ENCODE assay signal across 9 mouse cellular contexts in the genomic region with DNA sequence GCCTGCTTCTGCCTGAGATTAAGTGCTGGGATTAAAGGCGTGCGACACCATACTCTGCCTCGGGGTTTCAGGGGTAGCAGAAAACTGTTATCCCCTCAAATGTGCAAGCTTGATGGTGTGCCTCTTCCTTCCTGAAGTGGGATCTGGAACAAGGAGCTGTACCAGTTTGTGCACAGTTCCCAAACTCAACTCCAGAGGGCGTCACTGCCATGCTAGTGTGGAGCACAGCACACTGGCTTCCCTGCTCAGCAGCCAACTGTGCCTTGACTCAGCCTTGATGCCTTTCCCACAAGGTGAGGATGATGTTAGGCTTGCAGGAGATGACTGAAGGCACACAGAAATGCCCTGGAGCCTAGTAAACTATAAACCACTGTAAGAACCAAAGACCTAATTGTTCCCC. TPM values are rescaled to one million over a fixed set of nuclear protein-coding genes. Genes with fewer than 3 reads are reported as not detected.
A peak's percentile ranks its signal among the peaks of the same experiment; 100 is the strongest.
DNase-seq lines count a peak whose midpoint lies in the region; ATAC-seq and TF ChIP-seq lines count a peak whose summit lies in the region.
"Had no signal": no experiment of that assay in that cellular context is flagged by ENCODE, and none has a peak within 500 bp of the region (broad histone marks: within the 10 kb centered on the region; RNA-seq: fewer than 3 reads in every experiment).

No protein-coding gene starts in this region.

- H3K27ac ChIP-seq in forebrain, postnatal 0 days (ENCODE audit: low read depth, low read length) = no peak overlapping the region
- H3K27ac ChIP-seq in forebrain, embryonic 12.5 days = no peak overlapping the region
- no peak overlapping the region for H3K27ac ChIP-seq in thymus, adult 2 months (ENCODE audit: control insufficient read depth, insufficient read depth, low read length)
- no peak overlapping the region for H3K27ac ChIP-seq in neural tube, embryonic 15.5 days (replicated peaks)
- H3K27ac ChIP-seq: stomach, embryonic 15.5 days had no signal

- intact Hi-C loops in left cerebral cortex, postnatal 10 days (cut with DNase I) = no loop called here

- no peaks in the 10 kb centered on the region for H3K27me3 ChIP-seq in forebrain, postnatal 0 days (ENCODE audit: insufficient read depth, low read length)
- H3K27me3 ChIP-seq in forebrain, embryonic 12.5 days = no peaks in the 10 kb centered on the region
- no peaks in the 10 kb centered on the region for H3K27me3 ChIP-seq in thymus, adult 2 months (ENCODE audit: control insufficient read depth, insufficient read depth, low read length)
- H3K27me3 ChIP-seq in neural tube, embryonic 15.5 days (replicated peaks) = no peaks in the 10 kb centered on the region
- H3K27me3 ChIP-seq: stomach, embryonic 15.5 days had no signal

- peak; percentile 63 for TF ChIP-seq CTCF in forebrain, postnatal 0 days (IDR thresholded peaks at IDR 0.05; ENCODE audit: low read depth)
- TF ChIP-seq CTCF in thymus, adult 2 months (IDR thresholded peaks at IDR 0.05; ENCODE audit: borderline replicate concordance, control insufficient read depth, extremely low read depth, insufficient read depth, low read length, poor library complexity) = peak; percentile 77

- peak; percentile 42 for DNase-seq in forebrain, postnatal 0 days
- peak; percentile 52 for DNase-seq in thymus, adult 2 months
- no peak for DNase-seq in thymus, adult 18-20 months
- peak; percentile 46 to 62 for DNase-seq in left cerebral cortex, postnatal 10 days (ENCODE audit: extremely low spot score in 1 of 2, low spot score in 2 of 2)
- DNase-seq in embryo, embryonic 9.5 days (ENCODE audit: extremely low spot score) = no peak

- H3K4me3 ChIP-seq in forebrain, postnatal 0 days (ENCODE audit: low read depth, low read length) = no peak overlapping the region
- no peak overlapping the region for H3K4me3 ChIP-seq in forebrain, embryonic 12.5 days (replicated peaks)
- H3K4me3 ChIP-seq in thymus, adult 2 months (ENCODE audit: control insufficient read depth, insufficient read depth, low read length) = no peak overlapping the region
- H3K4me3 ChIP-seq in neural tube, embryonic 15.5 days (replicated peaks) = no peak overlapping the region
- H3K4me3 ChIP-seq: stomach, embryonic 15.5 days had no signal

- peaks cover 3% of the 10 kb centered on the region; the same call in 1 of the 2 replicates for H3K4me1 ChIP-seq in forebrain, postnatal 0 days (ENCODE audit: insufficient read depth)
- H3K4me1 ChIP-seq in forebrain, embryonic 12.5 days = peaks cover 11% of the 10 kb centered on the region; the same call in 1 of the 2 replicates
- peaks cover 29% of the 10 kb centered on the region for H3K4me1 ChIP-seq in thymus, adult 2 months (replicated peaks; ENCODE audit: control insufficient read depth, insufficient read depth, low read length)
- H3K4me1 ChIP-seq in neural tube, embryonic 15.5 days = peaks cover 9% of the 10 kb centered on the region
- H3K4me1 ChIP-seq: stomach, embryonic 15.5 days had no signal

- WGBS in forebrain, postnatal 0 days = 68% methylated on average over 4 of the region's 4 CpGs
- WGBS in forebrain, embryonic 12.5 days = 63% methylated on average over 4 of the region's 4 CpGs
- WGBS in thymus, adult 2 months = 51% methylated on average over 4 of the region's 4 CpGs
- WGBS in neural tube, embryonic 15.5 days = 75% methylated on average over 4 of the region's 4 CpGs

- no peaks in the 10 kb centered on the region for H3K36me3 ChIP-seq in forebrain, postnatal 0 days (ENCODE audit: insufficient read depth)
- H3K36me3 ChIP-seq in forebrain, embryonic 12.5 days (replicated peaks) = no peaks in the 10 kb centered on the region
- H3K36me3 ChIP-seq in thymus, adult 2 months (ENCODE audit: control insufficient read depth, insufficient read depth, low read length) = no peaks in the 10 kb centered on the region
- H3K36me3 ChIP-seq in neural tube, embryonic 15.5 days = no peaks in the 10 kb centered on the region
- H3K36me3 ChIP-seq: stomach, embryonic 15.5 days had no signal

- H3K9ac ChIP-seq in forebrain, postnatal 0 days = no peak overlapping the region
- H3K9ac ChIP-seq in forebrain, embryonic 12.5 days = no peak overlapping the region
- H3K9ac ChIP-seq in neural tube, embryonic 15.5 days (replicated peaks) = no peak overlapping the region
- H3K9ac ChIP-seq: stomach, embryonic 15.5 days had no signal

- no peak for ATAC-seq in forebrain, postnatal 0 days
- ATAC-seq in forebrain, embryonic 12.5 days (ENCODE audit: low FRiP score) = no peak
- no peak for ATAC-seq in erythroblast, adult 5-6 weeks (replicated peaks; ENCODE audit: low FRiP score, poor library complexity, severe bottlenecking)
- no peak for ATAC-seq in neural tube, embryonic 15.5 days (ENCODE audit: low FRiP score)

- TF ChIP-seq POLR2A in thymus, adult 2 months (IDR thresholded peaks at IDR 0.05; ENCODE audit: control insufficient read depth, extremely low read depth, insufficient read depth, low read length, poor library complexity) = no peak

- no peak overlapping the region for H3K4me2 ChIP-seq in forebrain, postnatal 0 days (ENCODE audit: low read depth)
- no peak overlapping the region for H3K4me2 ChIP-seq in forebrain, embryonic 12.5 days
- H3K4me2 ChIP-seq in neural tube, embryonic 15.5 days = no peak overlapping the region
- H3K4me2 ChIP-seq: stomach, embryonic 15.5 days had no signal

- H3K9me3 ChIP-seq in forebrain, postnatal 0 days (ENCODE audit: low read length) = no peaks in the 10 kb centered on the region
- H3K9me3 ChIP-seq in forebrain, embryonic 12.5 days = no peaks in the 10 kb centered on the region
- H3K9me3 ChIP-seq in neural tube, embryonic 15.5 days (replicated peaks) = no peaks in the 10 kb centered on the region
- H3K9me3 ChIP-seq: stomach, embryonic 15.5 days had no signal

RNA-seq across cellular contexts. Expression of a gene that starts 1.9 kb away (rescaled TPM):
- 24.4 and 25.5 TPM in 2 replicates for total RNA-seq in forebrain, postnatal 0 days (2014; rRNA removed)
- polyA plus RNA-seq in forebrain, postnatal 0 days (2015; fragmentation: Nextera tagmentation; extraction: Ambion mirVana) = 1.1 and 1.9 TPM in 2 replicates
- polyA plus RNA-seq in forebrain, embryonic 12.5 days (2016; fragmentation: Nextera tagmentation; extraction: Ambion mirVana) = 0.29 and 0.81 TPM in 2 replicates
- polyA plus RNA-seq in thymus, adult 2 months (2012; rRNA removed) = 25.2 and 30.3 TPM in 2 replicates
- total RNA-seq in left cerebral cortex, postnatal 10 days (2021) = 10 to 100 TPM; 24.2 to 28.1 TPM
- 0.58 and 0.84 TPM in 2 replicates for total RNA-seq in erythroblast, adult 5-6 weeks (2015; ENCODE audit: low replicate concordance)
- 0.14 and 1.3 TPM in 2 replicates for total RNA-seq in erythroblast, adult 5-6 weeks (2017; ENCODE audit: low replicate concordance)
- polyA plus RNA-seq in neural tube, embryonic 15.5 days (2015; fragmentation: Nextera tagmentation; extraction: Ambion mirVana) = 2.9 and 3.2 TPM in 2 replicates

Comparison
In these comparisons a context has a peak if more than half of its experiments do, and no peak if none do; other contexts are left out.
1. DNase-seq: peak in forebrain, postnatal 0 days (single experiment), thymus, adult 2 months (single experiment) and left cerebral cortex, postnatal 10 days (2 of 2); none in thymus, adult 18-20 months (0 of 2) and embryo, embryonic 9.5 days (single experiment).